Mouse (Mus musculus): ENCODE measurements around the gene Mgat5.

Gene Mgat5

GRCm38 (mm10) chr1:127422565-127422964, 217.8 kb downstream of the Mgat5 start:
- in situ Hi-C loops (cut with MboI): loop anchor here (25.0 kb wide), 1 partner anchor 210 kb away; the partner anchor contains the start of gene Mgat5

GRCm38 (mm10) chr1:127425021-127425532, 220.3 kb downstream of the Mgat5 start:
- in situ Hi-C loops (cut with MboI): no loop called here

- in situ Hi-C loops (cut with MboI): no loop called here
Observed at GRCm38 (mm10) chr1:127430290-127430689, 225.5 kb downstream of the Mgat5 start.

- in situ Hi-C loops (cut with MboI): no loop called here
Observed at GRCm38 (mm10) chr1:127434829-127435228, 230.0 kb downstream of the Mgat5 start.

- in situ Hi-C loops (cut with MboI): no loop called here
Observed at GRCm38 (mm10) chr1:127437091-127437490, 232.3 kb downstream of the Mgat5 start.

- in situ Hi-C loops (cut with MboI): no loop called here
Observed at GRCm38 (mm10) chr1:127439452-127439891, 234.7 kb downstream of the Mgat5 start.

- in situ Hi-C loops (cut with MboI): no loop called here
Observed at GRCm38 (mm10) chr1:127441007-127441406, 236.2 kb downstream of the Mgat5 start.

- in situ Hi-C loops (cut with MboI): no loop called here
Observed at GRCm38 (mm10) chr1:127441736-127442135, 236.9 kb downstream of the Mgat5 start.

GRCm38 (mm10) chr1:127442880-127443877, 238.4 kb downstream of the Mgat5 start:
- in situ Hi-C loops (cut with MboI): no loop called here

GRCm38 (mm10) chr1:127444836-127445485, 240.1 kb downstream of the Mgat5 start:
- in situ Hi-C loops (cut with MboI): no loop called here

- in situ Hi-C loops (cut with MboI): loop anchor here (10.0 kb wide), 1 partner anchor 259 kb away; no protein-coding TSS in a partner anchor
Observed at GRCm38 (mm10) chr1:127453397-127453796, 248.6 kb downstream of the Mgat5 start.

GRCm38 (mm10) chr1:127459015-127459451, 254.2 kb downstream of the Mgat5 start:
- in situ Hi-C loops (cut with MboI): loop anchor here (10.0 kb wide), 1 partner anchor 264 kb away; no protein-coding TSS in a partner anchor

GRCm38 (mm10) chr1:127459576-127459975, 254.8 kb downstream of the Mgat5 start:
- in situ Hi-C loops (cut with MboI): loop anchor here (10.0 kb wide), 1 partner anchor 265 kb away; no protein-coding TSS in a partner anchor

- in situ Hi-C loops (cut with MboI): no loop called here
Observed at GRCm38 (mm10) chr1:127461017-127461416, 256.2 kb downstream of the Mgat5 start.

GRCm38 (mm10) chr1:127464041-127464440, 259.2 kb downstream of the Mgat5 start:
- in situ Hi-C loops (cut with MboI): no loop called here

GRCm38 (mm10) chr1:127465292-127465691, 260.5 kb downstream of the Mgat5 start:
- in situ Hi-C loops (cut with MboI): no loop called here

- in situ Hi-C loops (cut with MboI): no loop called here
Observed at GRCm38 (mm10) chr1:127467238-127467637, 262.4 kb downstream of the Mgat5 start.

- in situ Hi-C loops (cut with MboI): no loop called here
Observed at GRCm38 (mm10) chr1:127470175-127470574, 265.4 kb downstream of the Mgat5 start.

- in situ Hi-C loops (cut with MboI): no loop called here
Observed at GRCm38 (mm10) chr1:127475756-127476155, 270.9 kb downstream of the Mgat5 start.

- in situ Hi-C loops (cut with MboI): no loop called here
Observed at GRCm38 (mm10) chr1:127482911-127483310, 278.1 kb downstream of the Mgat5 start.

- in situ Hi-C loops (cut with MboI): no loop called here
Observed at GRCm38 (mm10) chr1:127484188-127484587, 279.4 kb downstream of the Mgat5 start.

GRCm38 (mm10) chr1:127484826-127485225, 280.0 kb downstream of the Mgat5 start:
- in situ Hi-C loops (cut with MboI): no loop called here

Measured in mature B cell (primary cell).